Mouse (Mus musculus): Measurements from ENCODE around the gene Bcl11a. TPM values are rescaled to one million over a fixed set of nuclear protein-coding genes. Genes with fewer than 3 reads are reported as not detected.

Bcl11a gene
- total and polyA plus RNA-seq, 3 experiments: 25.4 to 93.2 (median 53.5) TPM

GRCm38 (mm10) chr11:24059137-24059536 is 18.7 kb upstream of the Bcl11a start:
- peaks cover 43% of the 10 kb centered on the region for H3K27me3 ChIP-seq (ENCODE audit: insufficient read depth, low read length)
- ATAC-seq (ENCODE audit: extremely low read depth, insufficient number of reproducible peaks, low FRiP score, poor library complexity, severe bottlenecking): no peak
- H3K4me3 ChIP-seq (ENCODE audit: low read depth, low read length): no peak overlapping the region
- peaks cover 5% of the 10 kb centered on the region; the same call in 1 of the 2 replicates for H3K4me1 ChIP-seq (ENCODE audit: insufficient read depth, low read depth, low read length)
- no peak for TF ChIP-seq GATA1 (IDR thresholded peaks at IDR 0.05; ENCODE audit: borderline replicate concordance, low read length)
- no peak for TF ChIP-seq POLR2AphosphoS5 (IDR thresholded peaks at IDR 0.05; ENCODE audit: insufficient replicate concordance, low read depth, low read length)
- TF ChIP-seq GATA2 (IDR thresholded peaks at IDR 0.05; ENCODE audit: borderline replicate concordance, low read depth, low read length): no peak
- no peak for TF ChIP-seq CTCF (IDR thresholded peaks at IDR 0.05; ENCODE audit: low read depth, low read length)
- TF ChIP-seq TAL1 (conservative IDR thresholded peaks at IDR 0.05; ENCODE audit: low read depth, low read length): no peak
- no peaks in the 10 kb centered on the region for H3K36me3 ChIP-seq (replicated peaks)
- no peaks in the 10 kb centered on the region for H3K9me3 ChIP-seq (replicated peaks)
- DNase-seq (ENCODE audit: low spot score): no peak

GRCm38 (mm10) chr11:24060428-24060827 is 17.4 kb upstream of the Bcl11a start:
- peaks cover 8% of the 10 kb centered on the region; the same call in 1 of the 2 replicates for H3K4me1 ChIP-seq (ENCODE audit: insufficient read depth, low read depth, low read length)
- TF ChIP-seq GATA2 (IDR thresholded peaks at IDR 0.05; ENCODE audit: borderline replicate concordance, low read depth, low read length) (no peak), CTCF (IDR thresholded peaks at IDR 0.05; ENCODE audit: low read depth, low read length) (no peak), TAL1 (conservative IDR thresholded peaks at IDR 0.05; ENCODE audit: low read depth, low read length) (no peak), GATA1 (IDR thresholded peaks at IDR 0.05; ENCODE audit: borderline replicate concordance, low read length) (no peak), POLR2AphosphoS5 (IDR thresholded peaks at IDR 0.05; ENCODE audit: insufficient replicate concordance, low read depth, low read length) (no peak)
- H3K27me3 ChIP-seq (ENCODE audit: insufficient read depth, low read length): peaks cover 43% of the 10 kb centered on the region

DNA sequence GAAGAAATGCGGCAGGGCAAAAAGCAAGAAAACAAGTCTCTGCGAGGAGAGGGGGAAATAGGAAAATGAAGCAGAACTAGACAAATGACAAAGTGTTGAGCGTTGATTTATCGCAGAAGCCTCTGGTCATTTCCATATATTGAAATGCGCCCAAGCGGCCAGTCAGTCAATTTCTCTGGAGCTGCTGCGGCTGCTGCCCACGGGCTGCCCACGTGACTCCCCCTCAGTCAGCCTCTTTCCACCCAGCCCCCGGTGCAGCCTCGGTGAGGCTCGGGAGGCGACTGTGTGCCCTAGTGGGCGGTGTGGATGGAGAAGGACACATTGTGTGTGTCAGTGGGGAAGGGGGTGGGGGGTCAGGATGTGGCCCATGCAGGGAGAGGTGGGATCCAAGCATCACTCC is 16.0 kb upstream of the Bcl11a start:
- Histone ChIP-seq H3K4me3 (ENCODE audit: low read depth, low read length) (no peak overlapping the region), H3K4me1 (ENCODE audit: insufficient read depth, low read depth, low read length) (peaks cover 10% of the 10 kb centered on the region; the same call in 1 of the 2 replicates), H3K9me3 (replicated peaks) (no peaks in the 10 kb centered on the region), H3K27me3 (ENCODE audit: insufficient read depth, low read length) (peaks cover 36% of the 10 kb centered on the region), H3K36me3 (replicated peaks) (no peaks in the 10 kb centered on the region)
- TF ChIP-seq GATA2 (IDR thresholded peaks at IDR 0.05; ENCODE audit: borderline replicate concordance, low read depth, low read length) (no peak), TAL1 (conservative IDR thresholded peaks at IDR 0.05; ENCODE audit: low read depth, low read length) (no peak), POLR2AphosphoS5 (IDR thresholded peaks at IDR 0.05; ENCODE audit: insufficient replicate concordance, low read depth, low read length) (no peak), GATA1 (IDR thresholded peaks at IDR 0.05; ENCODE audit: borderline replicate concordance, low read length) (no peak), CTCF (IDR thresholded peaks at IDR 0.05; ENCODE audit: low read depth, low read length) (no peak)
- ATAC-seq (ENCODE audit: extremely low read depth, insufficient number of reproducible peaks, low FRiP score, poor library complexity, severe bottlenecking) (no peak), DNase-seq (ENCODE audit: low spot score) (no peak)

More at GRCm38 (mm10) chr11:24060428-24060827, 17.4 kb upstream of the Bcl11a start:
- H3K9me3 ChIP-seq (replicated peaks): no peaks in the 10 kb centered on the region
- H3K36me3 ChIP-seq (replicated peaks): no peaks in the 10 kb centered on the region
- DNase-seq (ENCODE audit: low spot score): no peak
- H3K4me3 ChIP-seq (ENCODE audit: low read depth, low read length): no peak overlapping the region
- ATAC-seq (ENCODE audit: extremely low read depth, insufficient number of reproducible peaks, low FRiP score, poor library complexity, severe bottlenecking): no peak

- no peak for TF ChIP-seq GATA2 (IDR thresholded peaks at IDR 0.05; ENCODE audit: borderline replicate concordance, low read depth, low read length)
- TF ChIP-seq CTCF (IDR thresholded peaks at IDR 0.05; ENCODE audit: low read depth, low read length): no peak
- TF ChIP-seq POLR2AphosphoS5 (IDR thresholded peaks at IDR 0.05; ENCODE audit: insufficient replicate concordance, low read depth, low read length): no peak
- TF ChIP-seq GATA1 (IDR thresholded peaks at IDR 0.05; ENCODE audit: borderline replicate concordance, low read length): no peak
- no peak for TF ChIP-seq TAL1 (conservative IDR thresholded peaks at IDR 0.05; ENCODE audit: low read depth, low read length)
- Histone ChIP-seq H3K36me3 (replicated peaks) (no peaks in the 10 kb centered on the region), H3K4me1 (ENCODE audit: insufficient read depth, low read depth, low read length) (peaks cover 9% of the 10 kb centered on the region; the same call in 1 of the 2 replicates), H3K9me3 (replicated peaks) (no peaks in the 10 kb centered on the region), H3K4me3 (ENCODE audit: low read depth, low read length) (no peak overlapping the region), H3K27me3 (ENCODE audit: insufficient read depth, low read length) (peaks cover 32% of the 10 kb centered on the region)
- DNase-seq (ENCODE audit: low spot score) (no peak), ATAC-seq (ENCODE audit: extremely low read depth, insufficient number of reproducible peaks, low FRiP score, poor library complexity, severe bottlenecking) (no peak)
Measured at GRCm38 (mm10) chr11:24062495-24063096, 15.3 kb upstream of the Bcl11a start.

DNA sequence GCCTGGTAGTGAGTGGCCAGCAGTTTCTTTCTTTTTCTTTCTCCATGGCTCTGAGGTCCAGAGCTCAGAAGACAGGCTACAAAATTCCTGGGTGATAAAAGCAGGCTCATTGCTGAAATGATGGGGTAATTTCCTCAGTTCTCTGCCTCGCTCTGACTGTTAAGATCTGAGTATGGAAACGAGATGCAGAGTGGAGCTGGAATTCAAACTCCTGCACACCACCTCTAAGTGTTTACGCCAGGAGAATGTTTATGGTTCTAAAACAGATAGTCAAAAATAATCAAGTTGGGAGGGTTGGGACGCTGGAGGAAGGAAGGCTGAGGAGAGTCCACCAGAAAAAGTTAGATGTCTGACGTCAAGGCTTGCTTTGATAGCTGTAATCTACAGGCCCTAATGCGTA is 13.6 kb upstream of the Bcl11a start:
- peaks cover 21% of the 10 kb centered on the region for H3K27me3 ChIP-seq (ENCODE audit: insufficient read depth, low read length)

GRCm38 (mm10) chr11:24065313-24065712 is 12.5 kb upstream of the Bcl11a start:
- peaks cover 6% of the 10 kb centered on the region; the same call in 1 of the 2 replicates for H3K4me1 ChIP-seq (ENCODE audit: insufficient read depth, low read depth, low read length)
- ATAC-seq (ENCODE audit: extremely low read depth, insufficient number of reproducible peaks, low FRiP score, poor library complexity, severe bottlenecking): peak; percentile 28; the same call in 1 of the 2 replicates
- no peak overlapping the region for H3K4me3 ChIP-seq (ENCODE audit: low read depth, low read length)
- no peaks in the 10 kb centered on the region for H3K9me3 ChIP-seq (replicated peaks)
- H3K27me3 ChIP-seq (ENCODE audit: insufficient read depth, low read length): peaks cover 20% of the 10 kb centered on the region
- no peaks in the 10 kb centered on the region for H3K36me3 ChIP-seq (replicated peaks)
- no peak for DNase-seq (ENCODE audit: low spot score)
- TF ChIP-seq GATA2 (IDR thresholded peaks at IDR 0.05; ENCODE audit: borderline replicate concordance, low read depth, low read length) (no peak), CTCF (IDR thresholded peaks at IDR 0.05; ENCODE audit: low read depth, low read length) (no peak), GATA1 (IDR thresholded peaks at IDR 0.05; ENCODE audit: borderline replicate concordance, low read length) (no peak), POLR2AphosphoS5 (IDR thresholded peaks at IDR 0.05; ENCODE audit: insufficient replicate concordance, low read depth, low read length) (no peak), TAL1 (conservative IDR thresholded peaks at IDR 0.05; ENCODE audit: low read depth, low read length) (no peak)

More for the DNA sequence above, 13.6 kb upstream of the Bcl11a start:
- H3K36me3 ChIP-seq (replicated peaks): no peaks in the 10 kb centered on the region
- TF ChIP-seq GATA2 (IDR thresholded peaks at IDR 0.05; ENCODE audit: borderline replicate concordance, low read depth, low read length): no peak
- TF ChIP-seq POLR2AphosphoS5 (IDR thresholded peaks at IDR 0.05; ENCODE audit: insufficient replicate concordance, low read depth, low read length): no peak
- no peak for TF ChIP-seq CTCF (IDR thresholded peaks at IDR 0.05; ENCODE audit: low read depth, low read length)
- TF ChIP-seq TAL1 (conservative IDR thresholded peaks at IDR 0.05; ENCODE audit: low read depth, low read length): no peak
- no peak for TF ChIP-seq GATA1 (IDR thresholded peaks at IDR 0.05; ENCODE audit: borderline replicate concordance, low read length)
- DNase-seq (ENCODE audit: low spot score) (no peak), ATAC-seq (ENCODE audit: extremely low read depth, insufficient number of reproducible peaks, low FRiP score, poor library complexity, severe bottlenecking) (no peak)
- H3K9me3 ChIP-seq (replicated peaks): no peaks in the 10 kb centered on the region
- H3K4me1 ChIP-seq (ENCODE audit: insufficient read depth, low read depth, low read length): peaks cover 6% of the 10 kb centered on the region; the same call in 1 of the 2 replicates
- H3K4me3 ChIP-seq (ENCODE audit: low read depth, low read length): no peak overlapping the region

All from G1E (cell line).